Mouse (Mus musculus) heart, postnatal 0 days (tissue): ENCODE results near the gene Ugt1a2.

Source experiments
- CTCF ChIP-seq: IDR thresholded peaks from 2 replicates; pipeline ENCODE4 v1.5.1; 2016; ENCODE audit warnings: antibody characterized with exemption, control low read depth, low read depth
- EP300 ChIP-seq: IDR thresholded peaks from 2 replicates; pipeline ENCODE4 v1.6.1; 2016; ENCODE audit warnings: antibody characterized with exemption, low read depth

DNA sequence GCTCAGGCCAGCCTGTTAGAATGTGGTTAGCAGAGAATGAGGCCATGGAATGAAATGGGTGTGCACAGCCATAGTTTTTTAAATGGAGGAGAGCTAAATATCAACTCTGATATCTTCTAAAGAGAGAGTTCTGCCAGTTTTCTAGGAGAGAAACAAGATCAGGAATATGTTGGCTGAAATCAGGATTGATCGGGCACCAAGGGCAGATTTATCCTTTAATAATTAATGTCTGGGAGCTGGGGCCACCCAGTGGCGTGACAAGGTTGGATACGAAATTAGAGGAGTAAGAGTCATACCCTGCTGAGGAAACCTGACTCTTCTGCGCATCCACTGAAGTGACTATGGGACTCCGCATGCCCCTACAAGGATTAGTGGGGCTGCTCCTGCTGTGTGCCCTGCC lies 34.7 kb upstream of the Ugt1a2 start, which contains the start of gene Ugt1a5:
- TF ChIP-seq CTCF, result no peak
- TF ChIP-seq EP300, result no peak
